Mouse (Mus musculus) olfactory bulb, adult 2 months (tissue): ENCODE data around the gene Samd13.

Experiments
- CTCF ChIP-seq: fragments of 200-500 bp; IDR thresholded peaks from 2 replicates; pipeline ENCODE4 v1.5.1; 2012; ENCODE audit warnings: low read depth, mild to moderate bottlenecking, low read length, moderate library complexity; ENCODE audit not compliant: insufficient read depth
- POLR2A ChIP-seq: fragments of 200-500 bp; IDR thresholded peaks from 2 replicates; pipeline ENCODE4 v1.6.1; 2012; ENCODE audit warnings: mild to moderate bottlenecking, low read depth, low read length, moderate library complexity; ENCODE audit not compliant: insufficient read depth

DNA sequence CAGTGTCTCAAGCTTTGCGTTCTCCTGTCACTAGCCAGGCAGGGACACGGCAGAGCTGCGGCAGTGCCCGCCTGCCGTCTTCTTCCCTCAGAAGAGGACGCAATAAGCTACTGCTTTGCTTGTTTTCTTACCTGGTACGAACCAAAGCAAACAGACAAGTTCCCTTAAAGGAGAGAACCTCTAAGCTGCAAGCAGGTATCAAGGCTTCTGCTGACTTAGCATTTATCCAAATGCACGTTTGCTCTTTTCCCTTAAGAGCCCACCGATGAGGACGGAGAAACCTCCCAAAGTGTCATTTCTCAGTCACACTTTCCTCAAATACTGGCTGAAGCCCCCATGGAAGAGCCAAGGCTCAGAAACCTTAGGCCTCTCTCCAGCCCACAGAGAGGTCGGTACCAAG is 46.1 kb upstream of the Samd13 start:
- TF ChIP-seq CTCF (no peak), POLR2A (no peak)
